Mouse (Mus musculus) left cerebral cortex, adult 9 months (tissue): ENCODE measurements around the gene Il17rd.
A peak's percentile ranks its signal among the peaks of the same experiment; 100 is the strongest.

Experiments used
- DNase-seq, 2 experiments: peaks; one replicate each; pipeline ENCODE4 v3.0.0; 2022; ENCODE audit warnings: low spot score in 2 of 2

Gene Il17rd

GRCm38 (mm10) chr14:27094247-27094646 lies 55.5 kb downstream of the Il17rd start:
- no peak for DNase-seq

GRCm38 (mm10) chr14:27096133-27096532 lies 57.4 kb downstream of the Il17rd start:
- DNase-seq, result no peak

GRCm38 (mm10) chr14:27096779-27097178 lies 58.0 kb downstream of the Il17rd start:
- peak in 1 of 2 experiments; percentile 76 for DNase-seq

- DNase-seq, result no peak
Observed at GRCm38 (mm10) chr14:27101735-27102134, 63.0 kb downstream of the Il17rd start.

GRCm38 (mm10) chr14:27102720-27103119 lies 64.0 kb downstream of the Il17rd start:
- peak in 1 of 2 experiments; percentile 53 for DNase-seq

GRCm38 (mm10) chr14:27105731-27106457 lies 67.2 kb downstream of the Il17rd start:
- peak; percentile 55 to 59 for DNase-seq

- DNase-seq, result no peak
Observed at GRCm38 (mm10) chr14:27108748-27109504, 70.2 kb downstream of the Il17rd start.

GRCm38 (mm10) chr14:27114362-27115274 lies 75.9 kb downstream of the Il17rd start, which contains the start of gene Arhgef3:
Gene Arhgef3 (plus strand): TSS chr14:27114899.
- no peak for DNase-seq

- DNase-seq, result no peak
Observed at GRCm38 (mm10) chr14:27115275-27115660, 76.5 kb downstream of the Il17rd start.

- no peak for DNase-seq
Observed at GRCm38 (mm10) chr14:27115991-27116390, 77.2 kb downstream of the Il17rd start.

- no peak for DNase-seq
Observed at GRCm38 (mm10) chr14:27116577-27117165, 77.9 kb downstream of the Il17rd start.

GRCm38 (mm10) chr14:27118546-27118945 lies 79.8 kb downstream of the Il17rd start:
- no peak for DNase-seq

- DNase-seq, result no peak
Observed at GRCm38 (mm10) chr14:27122646-27123045, 83.9 kb downstream of the Il17rd start.

GRCm38 (mm10) chr14:27123543-27123942 lies 84.8 kb downstream of the Il17rd start:
- DNase-seq, result no peak

- no peak for DNase-seq
Observed at GRCm38 (mm10) chr14:27130031-27130430, 91.3 kb downstream of the Il17rd start.

- DNase-seq, result no peak
Observed at GRCm38 (mm10) chr14:27130676-27131075, 91.9 kb downstream of the Il17rd start.

GRCm38 (mm10) chr14:27131521-27131920 lies 92.8 kb downstream of the Il17rd start:
- no peak for DNase-seq

- DNase-seq, result peak; percentile 29 to 48
Observed at GRCm38 (mm10) chr14:27138891-27139290, 100.2 kb downstream of the Il17rd start.

GRCm38 (mm10) chr14:27139968-27140367 lies 101.2 kb downstream of the Il17rd start:
- peak; percentile 7 to 15 for DNase-seq

- no peak for DNase-seq
Observed at GRCm38 (mm10) chr14:27141486-27141885, 102.7 kb downstream of the Il17rd start.

- no peak for DNase-seq
Observed at GRCm38 (mm10) chr14:27142680-27143079, 103.9 kb downstream of the Il17rd start.
